Mouse (Mus musculus): Measurements from ENCODE around the gene Dennd1a.

The Dennd1a gene

GRCm38 (mm10) chr2:38223759-38224158 lies 63.4 kb downstream of the Dennd1a start:
- no peak for DNase-seq (ENCODE audit: low spot score)

GRCm38 (mm10) chr2:38221461-38221860 lies 65.7 kb downstream of the Dennd1a start:
- DNase-seq (ENCODE audit: low spot score) = no peak

DNA sequence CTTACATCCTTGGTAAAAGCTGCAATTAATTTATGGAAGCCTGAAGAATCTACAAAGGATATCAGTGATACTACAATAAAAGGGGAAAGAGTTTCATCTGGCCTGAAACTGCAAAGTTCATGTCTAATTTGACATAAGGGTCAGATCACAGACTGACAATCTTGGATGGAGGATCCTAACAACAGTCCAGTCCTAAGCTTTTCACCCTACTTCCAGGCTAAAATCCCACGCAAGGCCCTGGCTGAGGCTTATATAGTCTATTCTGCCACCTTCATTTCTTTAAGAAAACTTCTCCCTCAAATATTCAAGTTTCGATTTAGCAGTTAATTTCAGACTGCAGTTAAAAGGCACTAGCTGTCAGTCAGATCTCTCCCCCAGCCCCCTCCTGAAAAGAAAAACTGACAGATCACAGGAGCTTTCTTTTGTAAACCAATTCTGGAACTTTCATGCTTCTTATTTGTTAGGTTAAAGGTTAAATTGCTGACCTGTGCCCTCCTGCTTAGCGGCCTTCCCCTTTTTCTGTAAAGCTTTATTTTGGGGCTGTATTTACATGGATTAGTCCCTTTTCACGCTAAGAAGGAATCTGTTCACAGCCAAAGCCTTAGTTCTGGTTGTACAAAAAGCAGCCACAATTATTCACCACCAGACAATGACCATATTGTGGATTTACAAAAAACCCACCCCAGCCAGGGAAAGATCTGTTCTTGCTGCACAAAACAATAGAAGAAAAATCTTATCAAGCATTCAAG lies 66.3 kb downstream of the Dennd1a start:
- no peak for DNase-seq (ENCODE audit: low spot score)

DNA sequence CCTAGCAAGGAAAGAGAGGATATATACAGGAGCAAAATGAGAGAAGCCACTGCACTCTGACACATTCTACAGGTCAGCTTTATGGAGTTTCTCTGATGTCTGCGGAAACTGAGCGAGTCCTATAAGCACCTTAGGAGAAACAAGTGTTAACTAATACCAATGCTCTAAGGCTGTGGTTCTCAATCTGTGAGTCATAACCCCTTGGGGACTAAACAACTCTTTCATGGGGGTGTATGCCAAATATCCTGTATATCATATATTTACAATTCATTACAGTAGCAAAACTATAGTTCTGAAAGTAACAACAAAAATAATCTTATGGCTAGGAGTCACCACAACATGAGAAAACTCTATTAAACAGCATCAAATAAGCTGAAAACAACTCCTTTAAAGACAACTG lies 67.5 kb downstream of the Dennd1a start:
- DNase-seq (ENCODE audit: low spot score) = no peak

- DNase-seq (ENCODE audit: low spot score) = no peak
Observed at GRCm38 (mm10) chr2:38213041-38213440, 74.1 kb downstream of the Dennd1a start.

DNA sequence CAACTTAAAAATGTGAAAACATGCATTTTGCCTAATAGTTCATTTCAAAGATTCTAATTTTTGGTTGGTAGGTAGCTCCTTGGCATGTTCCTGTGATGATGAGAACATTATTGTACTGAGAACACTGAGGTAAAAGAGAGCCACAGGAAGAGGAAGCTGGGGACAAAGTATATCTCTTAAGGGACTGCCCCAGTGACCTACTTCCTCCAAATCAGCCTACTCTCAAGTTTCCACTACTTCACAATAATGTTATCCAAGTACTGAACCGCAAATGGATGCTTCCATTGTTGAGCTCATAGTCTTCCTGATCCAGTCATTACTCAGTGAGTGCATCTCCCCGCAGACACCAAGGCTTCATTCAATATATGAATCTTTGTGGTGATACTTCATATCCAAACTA lies 75.8 kb downstream of the Dennd1a start:
- DNase-seq (ENCODE audit: low spot score) = peak; percentile 7

DNA sequence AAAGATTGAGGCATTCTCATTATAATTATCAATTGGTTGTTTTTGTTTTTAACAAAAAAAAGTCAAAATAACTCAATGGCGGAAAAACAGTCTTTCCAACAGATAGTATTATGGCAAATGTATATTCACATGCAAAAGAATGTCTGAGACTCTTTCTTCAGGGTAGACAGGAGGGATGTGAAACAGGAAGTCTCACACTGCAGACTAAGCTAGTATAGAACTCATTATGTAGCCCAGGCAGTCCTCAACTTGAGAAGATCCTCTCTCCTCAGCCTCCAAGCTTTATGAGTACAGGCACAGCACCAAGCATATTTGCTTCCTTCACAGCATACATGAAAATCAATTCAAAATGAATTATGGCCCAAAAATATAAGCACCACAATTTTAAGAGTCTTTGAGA lies 79.4 kb downstream of the Dennd1a start:
- no peak for DNase-seq (ENCODE audit: low spot score)

DNA sequence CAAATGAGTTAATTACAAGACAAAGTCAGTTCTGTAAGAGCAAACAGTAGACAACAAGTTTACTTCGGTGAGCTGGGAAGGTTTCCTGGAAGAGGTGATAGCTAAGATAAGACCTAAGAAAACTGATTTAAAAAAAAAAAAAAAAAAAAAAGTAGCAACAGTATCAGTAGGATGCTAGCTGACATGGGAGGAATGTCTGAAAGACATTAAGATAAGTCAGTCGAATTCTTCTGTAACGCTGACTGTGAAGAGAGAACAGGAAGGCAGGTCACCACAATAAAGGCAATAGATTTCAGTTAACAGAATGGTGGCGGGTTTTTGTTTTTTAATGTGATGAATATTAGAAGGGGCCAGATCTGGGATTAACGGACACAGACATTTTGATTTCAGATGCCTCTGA lies 81.9 kb downstream of the Dennd1a start:
- peak; percentile 24 for DNase-seq (ENCODE audit: low spot score)

DNA sequence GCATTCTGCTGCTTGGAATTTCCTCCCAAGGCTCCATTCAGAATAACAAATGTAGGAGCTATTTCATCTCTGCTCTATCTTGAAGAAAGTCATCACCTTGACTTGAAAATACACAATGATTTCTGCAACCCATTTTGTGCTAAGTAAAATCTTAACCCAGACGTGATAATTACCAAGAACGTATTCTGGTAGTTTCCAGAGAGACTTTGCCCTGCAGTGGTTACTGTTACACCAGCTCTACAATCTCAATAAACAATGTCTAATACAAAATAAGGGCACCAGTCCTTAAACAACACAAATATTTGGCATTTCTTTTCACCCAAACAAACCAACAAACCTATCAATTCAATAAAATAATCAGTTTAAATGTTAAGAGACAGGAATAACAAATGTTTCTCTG lies 82.5 kb downstream of the Dennd1a start:
- DNase-seq (ENCODE audit: low spot score) = no peak

DNA sequence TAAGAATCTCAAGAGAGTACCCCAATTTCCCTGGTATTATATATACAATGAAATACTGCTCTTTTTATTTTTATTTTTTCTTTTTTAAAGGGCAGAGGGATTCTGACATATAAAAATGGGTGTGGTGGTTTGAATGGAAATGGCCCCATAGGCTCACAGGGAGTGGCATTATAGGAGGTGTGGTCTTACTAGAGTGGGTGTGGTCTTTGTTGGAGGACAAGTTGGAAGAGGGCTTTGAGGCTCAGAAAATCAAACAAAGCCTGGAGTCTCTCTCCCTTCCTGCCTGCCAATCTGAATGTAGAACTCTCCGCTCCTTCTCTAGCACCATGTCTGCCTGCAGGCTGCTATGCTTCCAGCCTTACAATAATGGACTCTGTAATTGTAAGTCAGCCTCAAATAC lies 89.1 kb downstream of the Dennd1a start:
- no peak for DNase-seq (ENCODE audit: low spot score)

- no peak for DNase-seq (ENCODE audit: low spot score)
Observed at GRCm38 (mm10) chr2:38196199-38197060, 90.8 kb downstream of the Dennd1a start.

DNA sequence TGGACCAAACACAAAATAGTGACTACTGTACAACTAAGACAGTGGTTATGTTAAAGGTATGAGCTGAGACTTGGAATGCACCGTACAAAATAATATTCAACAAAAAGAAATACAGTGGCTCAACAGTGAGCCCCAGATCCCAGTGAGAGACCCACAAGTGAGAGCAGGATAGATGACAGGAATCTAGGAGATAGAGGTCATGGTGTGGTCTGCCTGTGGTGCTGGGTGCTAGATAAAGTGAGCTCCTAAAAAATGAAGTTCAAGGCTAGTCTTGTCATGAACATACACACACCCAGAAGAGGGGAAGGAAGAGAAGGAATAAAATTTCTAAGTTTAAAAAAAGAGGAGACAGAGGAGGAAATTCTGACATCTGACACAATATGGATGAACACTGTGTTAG lies 95.2 kb downstream of the Dennd1a start:
- no peak for DNase-seq (ENCODE audit: low spot score)

- DNase-seq (ENCODE audit: low spot score) = no peak
Observed at GRCm38 (mm10) chr2:38191601-38192000, 95.6 kb downstream of the Dennd1a start.

DNA sequence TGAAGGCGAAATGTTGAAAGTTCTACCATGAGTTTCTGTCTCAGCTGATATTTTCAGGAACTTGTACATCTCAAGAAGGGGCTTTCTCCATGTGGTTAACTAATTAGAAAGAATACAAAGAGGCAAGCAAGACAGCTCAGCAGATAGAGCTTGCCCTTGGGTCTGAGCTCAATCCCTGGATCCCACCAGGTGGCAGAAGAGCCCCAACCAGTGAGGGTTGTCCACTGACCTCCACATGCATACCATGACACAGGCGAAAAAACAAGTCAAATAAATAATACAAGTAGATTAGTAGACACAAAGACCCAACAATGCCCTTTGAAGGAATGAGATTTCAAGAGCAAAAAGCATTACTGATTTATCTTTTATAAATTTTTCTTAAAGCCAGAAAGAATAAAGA lies 100.8 kb downstream of the Dennd1a start:
- DNase-seq (ENCODE audit: low spot score) = no peak

DNA sequence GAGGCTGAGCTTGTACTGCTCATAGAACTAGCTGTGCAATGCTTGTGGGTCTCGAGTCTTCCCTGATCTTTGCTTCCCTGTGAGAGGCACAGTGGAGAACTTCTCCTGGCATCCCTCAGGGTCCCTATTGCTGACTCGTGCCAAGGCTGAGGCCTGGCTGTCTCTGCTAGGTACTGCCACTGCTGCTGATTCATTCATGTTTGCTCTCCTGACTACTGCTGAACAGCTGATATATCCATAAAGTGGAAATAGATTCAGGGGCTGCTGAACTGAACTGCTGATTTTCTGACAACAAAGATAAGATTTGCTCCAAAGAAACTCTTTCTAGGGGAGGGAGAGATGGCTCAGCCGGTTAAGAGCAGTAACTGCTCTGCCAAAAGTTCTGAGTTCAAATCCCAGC lies 102.2 kb downstream of the Dennd1a start:
- no peak for DNase-seq (ENCODE audit: low spot score)

- DNase-seq (ENCODE audit: low spot score) = no peak
Observed at GRCm38 (mm10) chr2:38183881-38184280, 103.3 kb downstream of the Dennd1a start.

DNA sequence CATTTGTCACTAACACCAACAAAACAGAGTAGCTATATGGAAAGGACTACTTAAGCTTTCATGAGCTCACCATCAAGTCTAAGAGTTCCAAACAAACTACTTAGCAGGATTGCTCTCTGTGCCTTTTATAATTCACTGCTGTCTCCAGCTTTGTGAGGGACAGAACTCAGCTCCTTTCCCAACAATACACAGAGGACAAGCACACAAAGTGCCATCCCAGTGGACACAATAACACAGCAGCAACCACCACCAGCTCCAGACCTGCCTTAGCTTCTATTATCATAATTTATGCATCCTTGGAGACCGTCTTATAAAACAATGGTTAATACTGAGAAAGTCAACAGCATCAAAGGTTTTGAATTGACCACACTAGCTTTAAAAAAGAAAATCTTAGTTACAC lies 104.9 kb downstream of the Dennd1a start:
- no peak for DNase-seq (ENCODE audit: low spot score)

DNA sequence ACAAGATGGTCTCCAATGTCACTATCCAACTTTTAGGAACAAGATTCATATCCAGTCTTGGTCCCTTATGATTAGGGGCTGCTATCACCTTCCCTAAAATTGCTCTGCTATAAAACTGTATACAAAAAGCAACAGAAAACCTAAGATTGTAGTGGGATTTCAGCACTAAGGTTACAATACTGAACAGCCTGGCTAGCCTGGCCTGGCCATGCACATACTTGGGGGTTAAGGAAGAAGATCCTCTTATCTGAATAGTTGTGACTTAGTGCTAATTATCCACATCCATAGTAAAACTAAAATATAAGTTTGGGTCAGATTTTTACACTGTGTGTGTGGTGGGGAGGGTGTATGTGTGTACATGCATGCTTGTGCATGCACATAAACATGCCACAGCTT lies 109.6 kb downstream of the Dennd1a start:
- no peak for DNase-seq (ENCODE audit: low spot score)

GRCm38 (mm10) chr2:38176870-38177582 lies 110.2 kb downstream of the Dennd1a start:
- no peak for DNase-seq (ENCODE audit: low spot score)

GRCm38 (mm10) chr2:38175276-38175675 lies 111.9 kb downstream of the Dennd1a start:
- DNase-seq (ENCODE audit: low spot score) = no peak

GRCm38 (mm10) chr2:38168606-38169005 lies 118.6 kb downstream of the Dennd1a start:
- no peak for DNase-seq (ENCODE audit: low spot score)

DNA sequence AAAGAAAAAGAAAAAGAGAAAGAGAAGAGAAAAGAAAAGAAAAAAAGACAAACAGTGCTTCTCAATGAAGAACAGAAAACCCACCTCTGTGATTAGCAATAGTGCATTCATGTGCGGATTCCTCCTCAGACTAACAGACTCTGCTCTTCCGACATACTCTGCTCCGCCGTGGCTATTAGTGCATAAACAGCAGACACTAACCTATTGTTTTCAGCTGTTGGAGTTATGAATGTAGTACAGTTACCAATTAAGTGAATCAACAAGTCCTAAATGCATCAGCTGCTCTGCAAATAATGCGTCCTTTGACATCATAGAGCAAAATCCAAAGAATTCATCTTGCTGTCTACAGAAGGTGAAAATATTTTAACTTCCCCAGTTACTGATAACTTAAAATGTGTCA lies 121.2 kb downstream of the Dennd1a start:
- DNase-seq (ENCODE audit: low spot score) = no peak

Measured in T-cell, adult 2 months (primary cell).